Mouse (Mus musculus) kidney, postnatal 0 days (tissue): ENCODE data around the gene Kif1b. TPM values are rescaled to one million over a fixed set of nuclear protein-coding genes. Genes with fewer than 3 reads are reported as not detected.

ENCODE experiments used
- ATAC-seq: fragments of 200-750 bp; cut with Nextera tagmentation; replicated peaks from 2 replicates; pipeline ENCODE4 v1.8.0; 2017; ENCODE audit warnings: low read depth, moderate number of reproducible peaks, moderate TSS enrichment, moderate library complexity; ENCODE audit not compliant: low FRiP score
- DNase-seq: peaks from one replicate; pipeline ENCODE4 v3.0.0-alpha.2; 2016; ENCODE audit warnings: low spot score
- H3K27ac ChIP-seq: fragments of 300-500 bp; sonication (generic); 2 replicates; pipeline ENCODE4 v1.5.1; 2014; ENCODE audit warnings: mild to moderate bottlenecking
- H3K27me3 ChIP-seq: fragments of 300-500 bp; sonication (generic); 2 replicates; pipeline ENCODE4 v1.6.1; 2014; ENCODE audit warnings: low read length, mixed read lengths; ENCODE audit not compliant: insufficient read depth
- H3K36me3 ChIP-seq: fragments of 300-500 bp; sonication (generic); 2 replicates; pipeline ENCODE4 v1.6.1; 2014; ENCODE audit warnings: low read length, mixed read lengths; ENCODE audit not compliant: insufficient read depth
- H3K4me1 ChIP-seq: fragments of 300-500 bp; sonication (generic); replicated peaks from 2 replicates; pipeline ENCODE4 v1.6.1; 2014; ENCODE audit warnings: antibody characterized with exemption, low read length, mixed read lengths; ENCODE audit not compliant: insufficient read depth
- H3K4me2 ChIP-seq: fragments of 300-500 bp; sonication (generic); 2 replicates; pipeline ENCODE4 v1.6.1; 2014; ENCODE audit warnings: mild to moderate bottlenecking, low read length, moderate library complexity, mixed read lengths
- H3K4me3 ChIP-seq: fragments of 300-500 bp; sonication (generic); replicated peaks from 2 replicates; pipeline ENCODE4 v1.5.1; 2014; ENCODE audit warnings: low read depth, low read length
- H3K9ac ChIP-seq: fragments of 300-500 bp; sonication (generic); 2 replicates; pipeline ENCODE4 v1.6.1; 2014; ENCODE audit warnings: low read depth, low read length
- H3K9me3 ChIP-seq: fragments of 300-500 bp; sonication (generic); replicated peaks from 2 replicates; pipeline ENCODE4 v1.6.1; 2016; ENCODE audit warnings: low read length, inconsistent platforms, mixed read lengths
- CTCF ChIP-seq: IDR thresholded peaks from 2 replicates; pipeline ENCODE4 v1.5.1; 2016; ENCODE audit warnings: antibody characterized with exemption, low read depth, mild to moderate bottlenecking, moderate library complexity
- WGBS: fragments of 180-500 bp; shearing (Covaris S2); extraction: QIAGEN DNeasy Blood & Tissue Kit; methylation state at CpG from one replicate; pipeline ENCODE4 v1.1.7; 2014; 5-methylcytosine and 5-hydroxymethylcytosine counted together
- polyA plus RNA-seq: library from polyadenylated mRNA; unstranded; fragments of >200 nt; fragmentation: Nextera tagmentation; extraction: Ambion mirVana; gene quantifications from 2 replicates; pipeline ENCODE4 v1.2.1, GENCODE M21; 2015

Kif1b gene
- polyA plus RNA-seq, 1 experiment from 2014 or later = 19.9 TPM

DNA sequence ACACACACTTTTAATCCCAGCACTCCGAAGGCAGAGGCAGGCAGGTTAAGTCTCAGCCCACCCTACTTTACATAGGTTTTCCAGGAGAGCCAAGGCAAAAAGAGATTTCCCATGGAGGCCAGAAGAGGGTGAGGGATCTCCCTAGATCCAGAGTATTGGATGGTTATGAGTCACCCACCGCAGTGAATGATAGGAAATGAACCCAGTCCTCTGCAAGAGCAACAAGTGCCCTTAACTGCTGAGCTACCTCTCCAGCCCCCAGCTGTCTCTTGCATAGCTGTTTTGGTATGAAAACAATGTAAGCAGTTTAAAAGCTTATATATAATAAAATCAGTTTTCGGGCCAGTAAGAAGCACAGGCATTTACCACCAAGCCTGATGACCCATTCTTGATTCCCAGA is 24.5 kb downstream of the Kif1b start:
- Histone ChIP-seq H3K4me2 (no peak overlapping the region), H3K36me3 (no peaks in the 10 kb centered on the region), H3K9ac (no peak overlapping the region), H3K4me1 (peaks cover 7% of the 10 kb centered on the region; the same call in 1 of the 2 replicates), H3K27ac (0 out of 2 replicates have a peak overlapping the region, but pooled peaks have one; percentile 13), H3K4me3 (no peak overlapping the region), H3K27me3 (no peaks in the 10 kb centered on the region), H3K9me3 (no peaks in the 10 kb centered on the region)
- DNase-seq (no peak), ATAC-seq (no peak)
- no peak for TF ChIP-seq CTCF
- WGBS = 66% methylated on average over 3 of the region's 3 CpGs

DNA sequence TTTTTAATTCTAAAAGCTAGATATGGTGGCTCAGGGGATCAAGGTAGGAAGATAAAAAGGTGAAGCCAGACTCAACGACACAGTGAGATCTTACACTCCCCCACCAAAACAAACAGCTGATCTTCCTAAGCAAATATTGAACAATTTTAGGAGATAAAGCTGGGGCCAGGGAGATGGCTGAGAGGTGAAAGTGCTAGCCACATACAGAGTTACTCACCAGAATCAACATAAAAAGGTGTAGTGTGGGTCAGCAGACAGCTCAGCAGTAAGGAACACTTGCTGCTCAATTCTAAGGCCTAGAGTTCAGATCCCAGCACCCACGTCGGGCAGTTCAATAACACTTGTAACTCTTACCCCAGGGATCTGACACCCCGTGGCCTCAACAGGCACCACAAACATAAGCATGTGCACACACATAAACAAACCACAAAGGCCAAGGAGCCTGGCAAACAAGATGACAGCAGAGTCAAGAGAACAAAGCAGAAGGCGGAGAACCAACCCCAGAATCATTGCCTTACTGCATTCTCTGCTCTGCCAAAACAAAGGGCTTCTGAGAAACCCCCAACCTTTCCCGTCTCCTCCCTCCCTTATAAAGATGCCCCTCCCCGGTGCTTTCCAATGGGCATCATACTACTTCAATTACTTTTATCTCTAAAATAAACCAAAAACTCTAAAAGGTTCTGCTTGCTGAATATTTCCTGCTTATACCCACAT is 25.3 kb downstream of the Kif1b start:
- no peaks in the 10 kb centered on the region for H3K27me3 ChIP-seq
- WGBS = 71% methylated on average over 7 of the region's 7 CpGs
- no peak for TF ChIP-seq CTCF
- no peaks in the 10 kb centered on the region for H3K36me3 ChIP-seq
- no peak overlapping the region for H3K4me3 ChIP-seq
- DNase-seq (no peak), ATAC-seq (no peak)
- no peak overlapping the region for H3K4me2 ChIP-seq
- H3K9me3 ChIP-seq = no peaks in the 10 kb centered on the region
- no peak overlapping the region for H3K27ac ChIP-seq
- peaks cover 7% of the 10 kb centered on the region; the same call in 1 of the 2 replicates for H3K4me1 ChIP-seq
- no peak overlapping the region for H3K9ac ChIP-seq

DNA sequence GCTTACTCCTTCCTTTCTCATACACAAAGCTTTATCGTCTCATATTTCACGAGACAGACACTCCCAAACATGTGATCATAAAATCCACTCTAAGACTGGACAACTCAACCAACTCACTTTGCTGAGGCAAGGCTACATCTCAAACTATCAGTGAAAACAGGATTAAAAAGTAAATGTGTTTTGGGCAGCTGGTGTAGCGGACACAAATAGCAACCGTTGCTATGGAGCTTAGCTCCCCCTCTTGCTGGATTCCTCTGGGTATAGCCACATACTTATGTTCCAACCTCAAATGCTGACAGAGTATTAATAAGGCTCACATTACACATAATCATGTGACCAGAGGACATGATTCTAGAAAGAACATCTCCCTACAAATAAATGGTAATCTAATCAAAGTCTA is 29.9 kb downstream of the Kif1b start:
- H3K27ac ChIP-seq = no peak overlapping the region
- H3K36me3 ChIP-seq = peaks cover 17% of the 10 kb centered on the region
- H3K9ac ChIP-seq = no peak overlapping the region
- no peak for TF ChIP-seq CTCF
- 0 out of 2 replicates have a peak overlapping the region, but pooled peaks have one; percentile 22 for H3K4me2 ChIP-seq
- no peaks in the 10 kb centered on the region for H3K27me3 ChIP-seq
- no peaks in the 10 kb centered on the region for H3K9me3 ChIP-seq
- H3K4me3 ChIP-seq = no peak overlapping the region
- DNase-seq (peak; percentile 88), ATAC-seq (peak; percentile 84)
- peaks cover 1% of the 10 kb centered on the region; the same call in 1 of the 2 replicates for H3K4me1 ChIP-seq
- 40% methylated on average over 4 of the region's 4 CpGs for WGBS

DNA sequence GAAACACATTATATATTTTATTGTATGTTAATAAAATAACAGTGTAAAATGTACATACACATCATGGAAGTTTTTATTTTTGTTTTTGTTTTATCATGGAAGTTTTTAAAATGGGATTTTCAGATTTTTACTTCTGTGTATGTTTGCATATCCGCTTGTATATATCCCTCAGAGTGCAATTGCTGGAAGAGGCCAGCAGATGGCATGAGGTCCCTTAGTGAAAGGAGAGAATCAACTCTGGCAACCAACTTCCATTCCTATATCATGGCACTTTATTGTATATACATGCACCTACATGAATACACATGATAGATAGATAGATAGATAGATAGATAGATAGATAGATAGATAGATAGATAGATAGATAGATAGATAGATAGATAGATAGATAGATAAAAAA is 34.4 kb downstream of the Kif1b start:
- no peak overlapping the region for H3K27ac ChIP-seq
- no peaks in the 10 kb centered on the region for H3K9me3 ChIP-seq
- peaks cover 22% of the 10 kb centered on the region for H3K36me3 ChIP-seq
- ATAC-seq (no peak), DNase-seq (peak; percentile 42)
- no peak overlapping the region for H3K4me2 ChIP-seq
- H3K9ac ChIP-seq = no peak overlapping the region
- peak; percentile 64 for TF ChIP-seq CTCF
- WGBS = 95% methylated on average over 1 of the region's 1 CpGs
- H3K4me1 ChIP-seq = no peaks in the 10 kb centered on the region
- H3K4me3 ChIP-seq = no peak overlapping the region
- no peaks in the 10 kb centered on the region for H3K27me3 ChIP-seq

DNA sequence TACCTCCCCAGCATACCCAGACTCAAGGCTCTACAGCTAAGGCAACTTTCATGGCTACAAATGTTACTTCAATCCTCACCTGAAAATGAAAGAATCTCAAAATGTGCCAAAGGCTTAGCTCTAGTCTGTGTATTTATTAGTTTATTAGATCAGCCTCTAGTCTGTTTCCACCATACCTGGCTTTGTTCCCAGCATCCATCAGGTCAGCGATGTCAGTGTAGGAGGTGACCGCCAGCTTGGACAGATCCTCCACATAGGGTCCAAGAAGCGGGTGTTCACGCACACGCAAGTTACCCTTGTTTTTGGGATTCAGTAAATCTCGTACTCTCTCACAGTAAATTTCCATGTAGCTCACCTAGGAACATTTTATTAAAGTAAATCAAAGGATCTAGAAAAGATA is 37.0 kb downstream of the Kif1b start:
- H3K27me3 ChIP-seq = no peaks in the 10 kb centered on the region
- ATAC-seq (no peak), DNase-seq (no peak)
- no peak overlapping the region for H3K4me2 ChIP-seq
- H3K9ac ChIP-seq = no peak overlapping the region
- H3K4me3 ChIP-seq = no peak overlapping the region
- no peak overlapping the region for H3K27ac ChIP-seq
- no peak for TF ChIP-seq CTCF
- no peaks in the 10 kb centered on the region for H3K9me3 ChIP-seq
- 93% methylated on average over 6 of the region's 6 CpGs for WGBS
- no peaks in the 10 kb centered on the region for H3K4me1 ChIP-seq
- H3K36me3 ChIP-seq = peaks cover 30% of the 10 kb centered on the region

DNA sequence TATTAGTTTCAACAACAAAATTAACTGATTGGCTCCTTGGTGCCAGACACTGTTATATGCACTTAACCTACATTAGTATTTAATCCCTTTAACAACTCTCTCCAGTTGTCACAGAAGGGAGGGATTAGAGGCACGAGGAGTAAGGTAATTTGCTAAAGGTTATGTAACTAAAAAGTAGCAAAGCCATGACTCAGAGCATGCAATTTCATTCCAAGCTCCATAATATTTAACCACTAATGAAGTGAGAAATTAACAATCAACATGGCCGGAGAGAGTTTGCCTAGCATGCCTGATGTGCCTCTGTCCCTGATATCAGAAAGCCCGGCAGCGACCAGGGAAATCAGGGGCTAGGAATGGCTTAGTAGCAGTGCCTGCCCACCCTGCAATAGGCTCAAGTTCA is 38.5 kb downstream of the Kif1b start:
- WGBS = 66% methylated on average over 4 of the region's 4 CpGs
- no peak for DNase-seq
- Histone ChIP-seq H3K4me1 (no peaks in the 10 kb centered on the region), H3K9ac (no peak overlapping the region), H3K36me3 (peaks cover 20% of the 10 kb centered on the region), H3K4me2 (no peak overlapping the region), H3K27ac (no peak overlapping the region), H3K9me3 (no peaks in the 10 kb centered on the region), H3K4me3 (no peak overlapping the region), H3K27me3 (no peaks in the 10 kb centered on the region)
- no peak for ATAC-seq
- TF ChIP-seq CTCF = no peak
